Mouse (Mus musculus) hematopoietic stem cell, adult 5-6 weeks (primary cell): ENCODE measurements at regions not wholly inside any gene's neighbourhood (a gene's known extent, or its start where the extent isn't known, plus 50 kb on each side); places are given as distances from the start of the nearest gene placed in this dataset.

Experiments used
- ATAC-seq, 2 experiments: fragments of 125-278 bp in 1 of 2; replicated peaks in 1 of 2; 2 replicates each; pipeline ENCODE4 v1.8.0; 2016 to 2017; ENCODE audit warnings: inconsistent platforms in 2 of 2, mild to moderate bottlenecking in 2 of 2, moderate number of reproducible peaks in 2 of 2, low read depth in 1 of 2, moderate TSS enrichment in 1 of 2; ENCODE audit not compliant: low FRiP score in 2 of 2, poor library complexity in 2 of 2, severe bottlenecking in 2 of 2, insufficient read depth in 1 of 2, low TSS enrichment in 1 of 2

DNA sequence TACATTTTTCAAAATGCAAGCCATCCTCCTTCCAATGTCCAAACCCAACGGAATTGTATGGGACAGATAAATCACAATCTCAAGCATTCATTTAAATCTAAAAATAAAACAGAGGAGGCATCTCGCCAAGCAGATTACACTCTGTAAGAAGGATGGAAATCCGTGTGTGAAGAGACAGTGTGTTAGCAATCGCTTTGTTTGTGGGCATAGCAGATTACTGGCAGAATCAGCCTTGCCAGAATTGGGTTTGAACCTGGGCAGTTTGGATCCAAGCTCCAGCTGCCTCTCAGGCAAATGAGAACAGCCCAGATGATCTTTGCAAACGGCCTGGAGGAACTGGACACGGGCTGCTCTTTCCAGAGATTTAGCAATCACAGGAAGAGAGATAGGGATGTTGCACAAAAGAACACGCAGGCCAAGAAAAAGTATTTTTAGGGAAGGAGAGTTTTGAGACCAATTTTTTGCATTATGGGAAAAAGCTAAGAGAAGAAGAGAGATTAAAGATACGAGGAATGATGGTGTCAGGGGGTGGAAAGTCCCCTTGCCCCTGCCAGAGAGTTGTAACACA is 2310.1 kb upstream of the Gm7489 start:
- ATAC-seq: no peak

DNA sequence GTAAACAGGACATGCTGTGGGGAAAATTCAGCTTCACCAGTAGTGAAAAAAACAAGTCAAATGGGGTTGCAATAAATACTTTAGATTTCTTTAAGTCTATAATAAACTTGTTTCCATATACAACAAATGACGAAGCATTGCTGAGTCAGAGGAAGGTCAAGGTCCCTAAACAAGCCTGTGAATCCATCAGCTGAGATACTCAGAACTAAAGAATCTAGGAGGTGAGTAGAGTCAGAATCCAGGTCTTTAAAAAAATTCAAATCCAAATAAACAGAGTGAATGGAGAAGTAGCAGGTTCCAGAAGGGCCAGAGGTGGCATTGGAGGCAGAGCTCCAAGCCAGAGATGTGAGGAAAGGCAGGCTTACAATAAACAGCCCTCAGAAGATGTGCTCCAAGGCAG is 2301.1 kb upstream of the Gm7489 start:
- ATAC-seq: no peak

DNA sequence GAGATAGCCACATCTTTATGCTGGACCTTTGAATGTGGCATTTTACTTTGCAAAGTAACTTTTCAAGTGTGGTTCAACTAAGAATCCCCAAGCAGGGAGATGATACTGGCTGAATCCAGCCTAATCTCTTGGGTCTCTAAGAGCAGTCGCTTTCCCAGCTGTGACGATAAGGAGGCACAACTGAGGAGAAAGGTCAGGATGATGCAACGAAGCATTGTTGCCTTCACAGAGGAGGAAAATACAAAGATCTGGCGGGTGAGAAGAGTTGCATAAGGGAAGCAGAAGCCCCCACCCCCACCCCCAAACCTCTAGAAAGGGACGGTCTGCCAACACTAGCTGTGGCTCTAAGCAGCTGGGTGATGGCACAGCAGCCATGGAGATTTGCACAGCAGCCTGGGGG is 2298.6 kb upstream of the Gm7489 start:
- ATAC-seq: no peak

- ATAC-seq: no peak
These were observed 2293.2 kb upstream of the Gm7489 start for GRCm38 (mm10) chr15:51591406-51592068.

DNA sequence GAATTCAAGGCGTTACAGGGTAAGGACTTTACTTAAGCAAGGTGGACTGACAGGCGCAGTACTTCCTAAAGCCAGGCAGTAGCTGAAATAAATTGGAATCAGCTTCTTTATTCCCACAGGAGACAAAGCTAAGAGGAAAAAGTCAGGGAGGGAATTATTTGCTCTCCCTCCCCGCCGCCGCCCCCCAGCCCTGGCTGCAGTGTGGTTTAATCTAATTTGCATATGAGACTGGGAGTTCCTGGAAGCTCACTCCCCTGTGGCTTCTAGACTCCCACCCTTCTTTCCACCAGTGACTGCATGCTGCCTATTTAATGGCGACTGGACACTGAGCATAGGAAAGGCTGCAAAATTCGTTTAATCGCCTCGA is 2292.7 kb upstream of the Gm7489 start:
- ATAC-seq: no peak

- ATAC-seq: peak; percentile 29 to 36; a peak in 1 of 4 replicates
These were observed 2291.9 kb upstream of the Gm7489 start for GRCm38 (mm10) chr15:51592511-51593498.

DNA sequence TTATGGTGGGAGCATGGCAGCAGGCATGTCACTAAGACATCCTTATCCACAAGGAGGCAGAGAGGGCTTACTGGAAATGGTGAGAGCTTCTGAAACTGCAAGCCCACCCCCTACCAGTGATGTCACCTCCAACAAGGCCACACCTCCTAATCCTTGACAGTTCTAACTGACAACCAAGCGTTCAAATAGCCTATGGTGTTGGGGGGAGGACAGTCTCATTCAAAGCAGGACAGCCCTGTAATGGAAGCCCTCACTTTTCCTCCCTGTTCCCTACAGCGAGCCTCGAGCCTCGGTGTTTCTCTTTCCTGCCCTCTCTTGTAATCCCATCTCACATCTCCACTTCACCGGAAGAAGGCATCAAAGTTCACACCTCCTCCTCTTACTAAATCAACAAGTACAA is 2290.6 kb upstream of the Gm7489 start:
- no peak for ATAC-seq

DNA sequence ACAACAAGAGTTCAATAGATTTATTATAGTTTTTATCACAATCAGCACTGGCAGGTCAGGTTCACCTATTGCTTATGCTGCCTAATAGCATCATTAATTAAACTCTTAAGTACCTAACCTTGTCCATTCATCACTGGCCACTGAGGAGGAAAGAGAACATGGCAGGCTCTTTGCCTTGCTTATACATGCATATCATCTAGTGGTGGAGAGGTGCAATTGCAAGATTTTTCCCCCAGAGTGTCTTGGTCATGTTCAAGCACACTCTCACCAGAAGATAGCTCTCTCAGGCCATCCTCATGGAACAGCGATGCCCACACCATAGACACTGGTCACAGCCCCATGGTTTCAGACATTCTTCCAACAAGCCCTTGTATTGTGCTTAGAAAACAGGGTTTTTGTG is 2289.1 kb upstream of the Gm7489 start:
- ATAC-seq: peak; percentile 59 to 68; a peak in 2 of 4 replicates

DNA sequence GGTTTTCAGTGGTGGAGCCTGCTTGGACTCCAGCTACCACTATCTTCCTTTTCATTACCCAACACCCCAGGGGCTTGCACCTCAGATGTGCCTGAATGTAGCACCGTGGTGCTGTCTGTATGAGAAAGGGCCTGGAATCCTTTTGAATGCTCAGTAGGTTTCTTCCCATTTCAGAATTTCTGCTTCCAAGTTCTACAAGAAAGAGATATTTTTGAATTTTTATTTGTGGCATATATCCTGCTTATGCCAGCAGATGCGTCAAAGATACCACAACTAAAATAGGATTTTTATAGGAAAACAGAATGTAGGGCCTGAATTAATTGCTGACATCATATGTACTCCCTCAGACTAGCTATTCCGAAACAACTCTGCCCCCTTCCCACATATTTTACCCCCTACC is 2286.9 kb upstream of the Gm7489 start:
- no peak for ATAC-seq

DNA sequence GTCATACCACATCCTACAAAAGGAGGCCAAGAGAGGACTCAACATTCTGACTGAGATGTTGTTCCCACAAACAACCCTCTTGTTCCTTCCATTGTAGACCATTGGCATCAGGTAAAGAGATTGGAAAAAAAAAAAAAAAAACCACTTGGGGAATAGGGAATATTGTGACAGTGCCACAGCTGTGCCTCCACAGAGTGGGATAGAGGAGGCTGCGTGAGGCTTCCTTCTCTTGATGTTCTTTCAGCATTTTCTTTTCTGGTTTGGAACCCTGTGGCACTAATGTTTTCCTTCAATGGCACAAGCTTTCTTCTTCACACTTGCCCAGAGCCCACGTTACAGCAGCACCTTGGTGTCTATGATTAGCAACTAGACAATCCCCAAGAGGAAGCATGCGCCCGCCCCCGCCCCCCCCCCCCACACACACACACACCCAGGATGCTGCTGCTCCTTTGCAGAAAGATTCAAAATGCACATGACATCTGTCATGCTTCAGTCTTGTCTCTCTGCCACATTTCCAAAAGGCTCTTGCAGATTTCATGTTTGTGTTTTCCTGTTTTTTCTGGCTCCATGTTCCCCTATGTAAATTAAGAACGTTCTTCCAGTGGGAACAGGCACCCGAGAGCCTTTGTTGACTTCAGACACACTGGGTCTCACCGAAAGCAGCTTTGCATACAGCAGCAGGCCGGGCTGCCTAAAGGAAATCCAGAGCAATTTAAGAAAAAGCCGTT is 2283.4 kb upstream of the Gm7489 start:
- no peak for ATAC-seq

GRCm38 (mm10) chr15:51621455-51621854 is 2263.3 kb upstream of the Gm7489 start:
- ATAC-seq: no peak

- ATAC-seq: no peak
These were observed 2257.2 kb upstream of the Gm7489 start for GRCm38 (mm10) chr15:51627463-51627862.

DNA sequence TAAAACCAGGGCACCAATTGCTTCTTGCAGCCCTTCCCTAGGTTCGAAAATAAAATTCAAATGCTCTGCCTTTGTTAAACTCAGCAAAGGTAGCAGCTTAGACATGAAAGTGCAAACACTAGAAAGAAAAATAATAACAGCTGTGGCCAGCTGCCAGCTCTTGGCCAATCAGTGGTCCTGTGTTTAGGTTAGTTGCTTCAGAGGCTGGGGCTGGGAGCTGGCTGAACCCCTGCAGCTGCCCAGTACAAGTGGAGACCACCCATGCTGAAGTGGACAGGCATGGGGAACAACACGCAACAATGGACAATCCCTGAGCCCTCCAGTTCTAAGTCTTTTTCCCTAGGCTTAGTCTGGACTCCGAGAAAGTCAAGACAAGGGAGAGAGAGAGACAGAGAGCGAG is 2256.2 kb upstream of the Gm7489 start:
- ATAC-seq: no peak

DNA sequence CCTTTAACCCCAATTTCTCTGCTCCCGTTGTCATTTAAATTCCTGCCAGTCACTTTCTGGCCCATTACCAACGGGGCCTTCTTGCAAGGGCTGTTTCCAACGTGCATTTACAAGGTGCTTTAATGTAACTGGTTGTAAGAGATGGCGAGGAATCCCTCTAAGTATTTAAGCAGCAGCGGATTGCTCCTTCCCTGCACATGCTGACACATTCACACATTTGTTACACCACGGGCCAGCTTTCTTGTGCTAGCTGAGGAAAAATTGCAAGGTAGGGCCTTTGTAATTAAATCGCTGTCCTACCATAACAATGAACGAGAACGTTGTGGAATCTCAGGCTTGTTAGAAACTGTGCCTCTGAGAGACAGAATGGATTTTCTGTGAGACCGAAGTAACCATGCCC is 2252.8 kb upstream of the Gm7489 start:
- no peak for ATAC-seq

DNA sequence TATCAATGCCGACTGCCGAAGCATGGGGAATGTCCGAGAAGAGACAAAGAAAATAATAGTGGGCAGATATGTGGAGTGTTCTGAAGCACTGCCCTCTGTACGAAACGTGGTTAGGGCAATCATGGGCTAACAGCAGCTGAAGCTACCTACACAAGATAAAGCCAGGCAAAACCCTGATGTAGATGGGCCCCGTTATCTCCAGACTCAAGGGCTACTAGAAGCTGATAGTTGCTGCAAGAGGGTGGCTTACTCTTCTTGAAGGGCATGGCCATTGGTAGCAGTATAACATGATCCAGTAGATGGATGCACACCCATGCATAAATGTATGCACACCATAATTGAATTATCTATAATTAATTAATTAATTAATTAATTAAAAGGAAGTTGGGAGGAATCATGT is 2251.6 kb upstream of the Gm7489 start:
- no peak for ATAC-seq

- ATAC-seq: no peak
These were observed 2250.0 kb upstream of the Gm7489 start for GRCm38 (mm10) chr15:51634726-51635125.

DNA sequence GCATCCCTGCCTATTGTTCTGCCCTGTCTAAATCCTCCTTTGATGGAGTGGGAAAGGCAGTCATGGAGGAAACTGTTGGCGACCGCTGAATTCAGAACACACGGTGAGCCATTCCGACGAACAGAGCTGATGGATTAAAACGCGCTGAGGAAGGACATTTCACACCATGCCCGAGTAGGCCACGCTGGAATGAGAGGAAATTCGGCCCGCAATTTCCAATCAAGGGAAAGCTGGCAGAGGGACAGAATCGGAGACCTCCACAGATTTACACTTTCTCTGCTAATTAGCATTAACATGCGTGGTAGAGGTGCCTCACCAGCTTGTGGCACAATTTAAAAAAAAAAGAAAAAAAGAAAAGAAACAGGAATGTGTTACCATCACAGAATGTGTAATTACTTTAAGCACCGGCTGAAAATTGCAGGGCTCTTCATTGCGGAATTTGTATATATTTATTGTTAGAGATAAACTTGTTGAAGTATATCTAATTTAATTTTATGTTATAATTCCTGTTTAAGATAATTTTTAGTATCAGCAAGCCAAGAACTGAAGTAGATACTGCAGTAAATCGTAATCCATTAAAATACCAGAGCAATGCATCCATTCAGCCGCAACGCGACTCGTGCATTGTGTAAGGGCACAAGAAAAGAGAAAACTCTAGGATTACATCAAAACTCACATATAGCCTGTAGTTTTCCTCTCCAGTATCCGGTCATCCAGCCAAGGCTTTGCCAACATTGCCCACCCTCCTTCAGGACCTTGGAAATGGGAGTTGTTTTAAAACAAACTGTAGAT is 2249.4 kb upstream of the Gm7489 start:
- ATAC-seq: no peak
